Mouse (Mus musculus) spleen, embryonic (tissue): ENCODE results near the gene Ubtd1.

Experiments used
- CTCF ChIA-PET: fragments of 350-600 bp; sonication (Branson Sonifier 250); formaldehyde crosslinking; loops from one replicate; lab custom pipeline; 2022; lab: Charles Lee

Gene Ubtd1

DNA sequence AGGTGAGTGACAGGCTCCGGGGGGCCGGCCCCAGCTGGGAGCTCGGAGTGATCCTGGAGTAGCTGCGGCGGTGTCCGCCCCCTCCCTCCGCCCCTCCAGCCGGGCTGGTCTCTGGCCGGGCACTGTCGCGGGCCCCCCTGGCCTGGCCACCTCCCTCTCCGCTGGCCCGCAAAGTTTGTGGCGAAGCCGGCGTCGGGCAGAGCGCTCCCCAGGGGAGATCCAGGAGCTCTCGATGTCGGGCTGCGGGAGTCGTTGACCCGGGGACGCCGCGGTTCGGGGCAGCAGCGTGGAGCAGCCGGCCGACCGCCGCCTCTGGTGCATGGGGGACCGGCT, at the start of gene Ubtd1:
Gene Ubtd1, plus strand, starts transcription at position 169 of the 333 bp plus-strand sequence.
- CTCF ChIA-PET, result no interaction called here

DNA sequence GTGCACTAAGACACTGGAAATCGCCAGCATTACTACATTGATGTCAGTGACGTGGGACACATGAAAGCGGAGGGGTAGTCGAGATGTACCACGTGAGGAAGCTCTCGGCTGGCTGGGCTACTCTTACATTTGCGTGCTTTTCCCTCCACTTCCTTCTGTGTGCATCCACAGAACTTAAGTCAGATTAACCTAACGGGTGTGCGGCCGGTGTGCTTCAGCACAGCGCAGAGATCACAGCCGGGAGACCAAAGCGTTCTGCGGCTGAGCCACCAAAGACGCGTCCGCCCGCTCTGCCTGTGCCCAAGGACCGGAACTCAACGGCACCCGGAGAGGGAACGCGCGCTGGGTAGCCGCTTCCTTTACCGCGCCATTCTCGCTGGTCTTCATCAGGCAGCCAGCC, 48.9 kb upstream of the Ubtd1 start:
- CTCF ChIA-PET, result interaction anchor here (0.6 to 0.9 kb wide), 2 partner anchors 17 to 88 kb away, joined by 3 to 4 read pairs; no protein-coding TSS in a partner anchor

DNA sequence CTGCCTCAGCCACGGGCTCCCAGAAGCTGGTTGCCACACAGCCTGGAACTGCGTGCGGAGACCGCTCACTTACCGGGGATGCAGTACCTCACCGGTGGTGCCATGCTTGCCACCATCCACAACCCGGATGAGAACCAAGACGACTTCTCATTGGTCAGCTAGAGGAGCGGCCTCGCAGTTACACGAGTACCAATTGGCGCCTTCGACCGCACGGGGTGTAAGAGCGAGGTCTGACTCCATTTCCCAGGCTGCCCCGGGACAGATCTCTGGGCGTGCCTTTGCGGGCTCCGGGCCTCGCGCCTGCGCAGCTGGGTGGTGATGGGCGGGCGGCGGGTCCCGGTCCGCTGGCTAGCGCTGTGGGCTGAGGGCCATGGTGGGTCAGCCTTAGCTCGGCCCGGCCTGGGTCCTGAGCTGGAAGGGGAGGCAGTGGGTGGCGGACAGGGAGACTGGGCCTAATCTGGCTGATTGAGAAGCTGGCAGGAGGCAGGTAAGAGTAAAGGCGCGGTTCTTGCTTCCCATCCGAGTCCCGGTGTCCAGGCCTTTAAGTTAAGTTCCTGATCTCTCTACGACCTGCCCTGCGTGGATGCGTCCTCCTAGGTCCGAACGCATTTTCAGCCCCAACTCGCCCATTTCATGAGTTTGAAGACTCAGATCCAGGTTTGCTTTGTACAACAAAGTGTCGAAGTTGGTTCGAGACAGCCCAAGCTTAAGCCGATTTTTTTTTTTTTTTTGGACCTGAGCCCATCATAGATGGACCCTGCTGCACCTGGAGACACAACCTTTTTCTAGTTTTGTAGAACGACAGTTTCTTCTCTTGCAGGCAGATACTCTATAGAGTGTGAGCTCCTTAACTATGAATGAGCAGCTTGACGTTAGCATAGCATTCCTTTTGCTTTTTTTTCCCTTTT, 48.1 kb upstream of the Ubtd1 start, which contains the start of the genes Exosc1 and Zdhhc16:
Gene Exosc1, minus strand, starts transcription at position 245 of the 908 bp plus-strand sequence.
Gene Zdhhc16, plus strand, starts transcription at position 302 of the 908 bp plus-strand sequence.
- CTCF ChIA-PET, result interaction anchor here (0.6 kb wide), 1 partner anchor 89 kb away, joined by 4 read pairs; no protein-coding TSS in a partner anchor

DNA sequence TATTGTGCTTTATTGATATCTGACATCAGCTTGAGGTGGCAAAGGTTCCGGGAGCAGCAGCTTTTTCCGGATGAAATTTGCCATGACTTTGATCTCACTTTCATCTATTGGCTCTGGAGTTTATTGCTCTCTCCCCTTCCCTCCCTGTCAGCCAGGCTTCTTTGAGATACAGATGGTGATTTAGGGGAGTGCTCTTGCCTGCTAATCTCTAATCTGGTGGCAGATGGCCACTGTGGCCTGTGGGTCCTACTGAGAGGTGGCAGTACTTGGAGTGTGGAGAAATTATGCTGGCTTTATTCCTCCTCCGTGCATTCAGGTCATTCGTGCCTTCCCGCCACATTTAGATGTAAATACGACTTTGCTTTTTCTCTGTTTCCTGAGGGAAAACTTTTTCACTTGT, 47.4 kb upstream of the Ubtd1 start:
- CTCF ChIA-PET, result no interaction called here

DNA sequence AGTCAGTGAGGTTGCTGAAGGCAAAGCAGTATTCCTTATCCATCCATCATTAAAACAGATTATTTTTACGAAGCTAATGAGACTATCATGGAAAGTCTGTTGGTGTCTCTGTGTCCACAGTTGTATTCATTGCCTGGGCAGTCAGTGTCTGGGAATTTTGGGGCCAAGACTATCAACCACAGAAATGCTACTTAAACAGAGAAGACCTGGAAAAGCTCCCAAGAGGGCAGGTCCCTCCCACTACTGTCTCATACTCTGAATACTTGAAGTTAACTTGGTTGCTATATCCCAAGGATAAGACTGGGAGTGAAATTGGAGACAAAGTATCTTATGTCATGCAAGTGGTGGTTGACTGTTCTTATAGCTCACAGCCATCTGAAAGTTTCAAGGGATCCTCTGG, 45.6 kb upstream of the Ubtd1 start:
- CTCF ChIA-PET, result no interaction called here

- CTCF ChIA-PET, result no interaction called here
These were observed 43.0 kb upstream of the Ubtd1 start for GRCm38 (mm10) chr19:41938539-41938938.

GRCm38 (mm10) chr19:41943841-41944240, 37.7 kb upstream of the Ubtd1 start:
- CTCF ChIA-PET, result no interaction called here

DNA sequence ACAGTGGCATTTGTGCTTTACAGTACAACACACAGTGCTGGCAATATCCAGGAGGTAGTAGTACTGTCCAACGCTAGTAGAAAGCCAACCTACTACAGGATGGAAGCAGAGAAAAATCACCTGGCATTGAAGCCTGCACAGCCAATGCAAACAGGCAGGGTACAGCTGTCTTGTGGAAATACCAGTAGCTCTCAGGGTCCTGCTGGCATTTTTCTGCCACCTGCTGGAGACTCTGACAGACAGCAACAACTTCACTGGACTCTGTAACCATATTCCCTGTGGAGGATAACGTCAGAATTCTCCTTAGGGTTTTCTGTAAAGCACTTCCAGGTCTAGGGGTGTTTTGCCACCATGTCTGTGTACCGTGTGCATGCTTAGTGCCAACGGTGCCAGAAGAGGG, 29.3 kb upstream of the Ubtd1 start:
- CTCF ChIA-PET, result interaction anchor here (0.7 kb wide), 1 partner anchor 136 kb away, joined by 3 read pairs; no protein-coding TSS in a partner anchor

DNA sequence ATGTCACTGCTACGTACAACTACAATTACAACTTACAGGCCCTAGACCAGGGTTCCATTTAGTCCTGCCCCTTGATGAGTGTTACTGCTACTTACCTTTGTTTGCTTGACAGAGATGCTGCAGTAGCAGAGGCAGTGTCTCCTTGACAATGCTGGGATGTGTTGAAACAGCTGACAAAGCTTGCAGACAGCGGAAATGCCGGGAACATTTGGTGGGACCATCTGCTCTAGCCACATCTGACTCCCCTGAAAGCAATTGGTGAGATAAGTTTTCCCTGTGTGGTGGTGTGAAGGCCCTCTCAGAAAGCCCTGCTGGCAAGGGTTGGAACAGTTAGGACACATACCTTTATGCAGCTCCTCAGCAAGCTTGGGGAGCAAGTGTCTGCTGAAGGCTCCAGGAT, 28.0 kb upstream of the Ubtd1 start:
- CTCF ChIA-PET, result no interaction called here

- CTCF ChIA-PET, result no interaction called here
These were observed 11.9 kb upstream of the Ubtd1 start for GRCm38 (mm10) chr19:41969618-41970017.

DNA sequence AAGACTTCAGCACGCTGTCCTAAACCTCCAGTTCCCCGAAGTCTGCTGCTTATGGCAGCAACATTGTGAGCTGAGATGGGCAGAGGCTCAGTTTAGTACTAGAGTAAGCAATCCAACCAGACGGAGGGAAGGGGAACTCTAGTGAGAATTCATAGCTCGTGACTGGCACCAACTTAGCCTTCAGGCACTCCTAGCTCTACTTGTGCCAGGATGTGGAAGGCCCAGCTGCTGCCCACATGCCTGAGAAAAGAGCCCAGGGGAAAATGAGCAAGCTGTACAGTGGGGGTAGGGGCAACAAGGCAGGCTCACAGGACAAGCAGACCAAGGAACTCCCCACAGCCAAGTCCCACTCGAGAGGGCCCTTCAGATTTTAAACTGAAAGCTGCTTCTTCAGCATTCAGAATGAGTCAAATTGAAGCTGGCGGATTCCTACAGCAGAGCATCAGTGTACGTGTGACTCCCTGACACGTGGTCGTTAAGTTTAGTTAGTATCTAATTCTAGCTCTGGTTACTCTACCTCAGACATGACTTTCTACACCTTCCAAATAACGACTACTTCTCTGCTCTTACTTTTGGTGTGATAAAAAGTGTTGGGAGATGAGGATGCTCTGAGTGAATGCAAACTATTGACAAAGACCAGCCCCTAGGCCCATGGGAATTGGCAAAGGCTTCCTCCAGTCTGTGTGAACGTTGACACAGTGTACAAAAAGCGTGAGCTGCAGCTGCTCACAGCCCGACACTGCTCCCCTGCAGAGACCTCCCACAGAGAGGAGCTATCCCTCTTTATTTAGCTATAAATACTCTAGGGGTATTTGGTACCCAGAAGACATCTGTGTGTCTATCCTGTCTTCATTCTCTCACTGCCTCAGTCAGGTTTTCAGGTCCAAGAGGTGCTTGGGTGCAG, 7.4 kb upstream of the Ubtd1 start:
- CTCF ChIA-PET, result no interaction called here

DNA sequence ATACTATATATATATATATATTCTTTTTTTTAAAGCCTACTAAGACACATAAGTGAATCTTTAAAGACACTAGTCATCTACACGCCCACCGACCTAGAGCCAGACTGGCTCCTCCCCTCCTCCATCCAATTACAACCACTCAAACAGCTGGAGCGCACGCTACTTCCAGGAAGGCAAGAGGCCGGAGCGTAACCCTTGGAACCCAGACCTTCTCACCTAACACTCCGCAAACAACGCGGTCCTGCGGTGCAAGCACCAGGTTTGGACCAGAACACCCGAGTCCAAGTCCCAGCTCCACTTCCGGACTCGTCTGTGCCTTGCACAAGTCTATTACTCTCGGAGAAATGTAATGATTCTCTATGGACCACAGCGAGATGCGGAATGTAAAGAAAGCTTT, 1.1 kb upstream of the Ubtd1 start:
- CTCF ChIA-PET, result interaction anchor here (0.7 kb wide), 1 partner anchor 1462 kb away, joined by 3 read pairs; no protein-coding TSS in a partner anchor

DNA sequence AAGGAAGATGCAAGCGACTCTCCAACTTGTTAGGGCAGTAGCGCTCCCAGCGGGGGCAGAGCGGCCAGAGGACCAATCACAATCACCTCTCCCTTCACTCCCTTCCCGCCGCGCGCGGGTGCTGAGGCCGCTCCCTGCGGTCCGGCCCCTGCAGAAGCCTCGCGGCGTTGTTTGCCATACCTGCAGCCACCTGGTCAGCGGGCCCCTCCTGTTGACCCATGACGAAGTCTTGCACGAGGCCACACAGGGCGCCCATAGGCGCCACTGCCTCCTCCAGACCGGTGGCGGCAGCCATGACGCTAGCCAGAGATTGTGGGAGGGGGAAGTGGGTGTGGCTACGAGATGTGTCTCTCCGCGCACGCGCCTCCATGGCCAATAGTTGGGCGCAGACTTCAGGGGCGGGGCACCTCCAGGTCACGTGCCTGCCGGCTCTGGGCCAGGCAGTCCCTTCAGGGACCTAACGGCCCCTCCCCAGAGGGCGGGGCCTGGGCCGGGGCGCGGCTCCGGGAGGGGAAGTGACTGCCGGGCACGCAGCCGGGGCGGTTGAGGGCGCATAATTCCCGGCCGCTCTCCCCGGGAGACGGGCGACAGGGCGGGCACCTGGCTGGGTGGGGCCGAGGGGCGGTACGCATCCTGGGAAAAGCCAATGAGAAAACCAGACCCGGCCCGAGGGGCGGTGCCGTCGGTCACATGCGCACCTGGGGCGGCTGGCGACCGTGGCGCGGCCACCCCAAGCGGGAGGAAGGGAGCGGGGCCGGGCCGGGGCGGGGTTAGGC, 556 bp upstream of the Ubtd1 start, which contains the start of gene Mms19:
Gene Mms19, minus strand, starts transcription at position 339 of the 776 bp plus-strand sequence.
- CTCF ChIA-PET, result no interaction called here

GRCm38 (mm10) chr19:41981931-41982790, 598 bp downstream of the Ubtd1 start:
- CTCF ChIA-PET, result no interaction called here

- CTCF ChIA-PET, result no interaction called here
These were observed 1.2 kb downstream of the Ubtd1 start for GRCm38 (mm10) chr19:41982791-41983150.

DNA sequence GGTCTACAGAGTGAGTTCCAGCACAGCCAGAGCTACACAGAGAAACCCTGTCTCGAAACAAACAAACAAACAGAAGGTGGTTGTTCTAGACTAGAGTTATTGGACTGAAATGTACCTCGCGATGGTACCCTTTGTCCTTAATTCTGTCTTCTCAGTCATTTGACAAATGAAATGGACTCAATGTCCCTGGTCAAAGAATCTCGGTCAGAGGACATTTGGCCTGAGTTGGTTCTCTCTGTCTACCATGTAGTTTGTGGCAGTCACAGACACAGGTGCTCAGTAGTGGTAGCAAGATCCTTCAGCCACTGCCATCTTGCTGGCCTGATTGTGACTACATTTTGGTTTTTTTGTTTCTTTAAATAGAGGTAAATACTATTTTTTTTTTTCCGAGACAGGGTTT, 4.4 kb downstream of the Ubtd1 start:
- CTCF ChIA-PET, result interaction anchor here (0.6 kb wide), 1 partner anchor 40 kb away, joined by 4 read pairs; no protein-coding TSS in a partner anchor

GRCm38 (mm10) chr19:41987206-41987605, 5.6 kb downstream of the Ubtd1 start:
- CTCF ChIA-PET, result no interaction called here

GRCm38 (mm10) chr19:41989810-41990209, 8.2 kb downstream of the Ubtd1 start:
- CTCF ChIA-PET, result interaction anchor here (0.6 kb wide), 1 partner anchor 587 kb away, joined by 5 read pairs; no protein-coding TSS in a partner anchor

GRCm38 (mm10) chr19:41991926-41992477, 10.4 kb downstream of the Ubtd1 start:
- CTCF ChIA-PET, result no interaction called here

- CTCF ChIA-PET, result no interaction called here
These were observed 11.4 kb downstream of the Ubtd1 start for GRCm38 (mm10) chr19:41992971-41993370.
